Mouse (Mus musculus): ENCODE results near the gene Dlec1.

DNA sequence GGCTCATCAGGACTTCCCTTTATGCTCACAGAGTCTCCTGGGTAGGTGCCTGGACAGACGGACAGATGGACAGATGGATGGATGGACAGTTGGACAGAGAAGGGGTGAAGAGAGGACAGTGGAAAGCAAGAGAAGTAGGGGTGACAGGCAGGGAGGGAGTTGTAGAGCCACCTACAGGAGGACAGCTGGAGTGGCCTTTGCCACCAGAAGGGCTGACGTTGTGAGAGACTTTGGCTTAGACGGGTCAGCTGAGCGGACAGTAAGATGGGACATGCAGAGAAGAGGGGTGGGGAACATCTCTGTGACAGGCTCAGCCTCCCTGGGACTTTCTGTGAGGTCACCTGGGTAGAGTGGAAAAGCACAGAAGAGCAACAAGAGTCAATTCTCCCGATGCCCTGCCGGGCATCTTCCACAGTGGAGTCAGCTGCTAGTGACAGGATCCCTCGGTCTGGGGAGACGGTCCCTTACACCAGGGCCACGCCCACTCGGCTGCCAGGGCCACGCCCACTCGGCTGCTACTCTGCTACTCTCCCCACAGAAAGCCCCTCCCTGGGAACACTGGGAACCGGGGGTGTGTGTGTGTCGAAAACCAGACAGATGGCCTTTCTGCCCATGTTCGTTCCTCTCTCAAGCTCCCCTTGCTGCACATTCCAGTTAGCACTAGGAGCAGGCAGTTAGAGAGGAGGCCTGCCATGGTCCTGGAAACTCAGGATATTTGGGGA, 1.9 kb upstream of the Dlec1 start:
- TF ChIP-seq CTCF (IDR thresholded peaks at IDR 0.05; ENCODE audit: low read depth) (no peak), EP300 (IDR thresholded peaks at IDR 0.05; ENCODE audit: low read depth) (no peak)
